Mouse (Mus musculus) heart, adult 18-20 months (tissue): ENCODE measurements around the gene Ptger3. TPM values are rescaled to one million over a fixed set of nuclear protein-coding genes. Genes with fewer than 3 reads are reported as not detected.

Source experiments
- microRNA-seq, 2 experiments: library from miRNA; unstranded; fragments of <30 nt; microRNA quantifications; one replicate each; pipeline ENCODE4 v1.2.0; 2022
- total RNA-seq, 2 experiments: library from RNA; stranded (reverse); gene quantifications; 2 replicates each; pipeline ENCODE4 v1.2.3; 2021

The Ptger3 gene
- total RNA-seq, 2 experiments from 2014 or later, result 0.69 to 0.85 TPM

Small RNA genes within 50 kb of the gene (microRNA-seq; reads per million reads assigned to microRNA genes)
- gene Mir186, result 121 to 199 reads per million in 2 experiments

Other genes starting within 250 kb of the Ptger3 start
- 10 to 100 TPM; 38.4 to 43.6 TPM for gene Zranb2, start 32.7 kb upstream of the Ptger3 start, total RNA-seq